In genomic region chr3:109353814-109354213, GRCm38 (mm10) we compare ENCODE assay signal across 25 mouse cellular contexts. TPM values are rescaled to one million over a fixed set of nuclear protein-coding genes. Genes with fewer than 3 reads are reported as not detected.
DNase-seq lines count a peak whose midpoint lies in the region; ATAC-seq and TF ChIP-seq lines count a peak whose summit lies in the region.
"Had no signal": no experiment of that assay in that cellular context is flagged by ENCODE, and none has a peak within 500 bp of the region (broad histone marks: within the 10 kb centered on the region; RNA-seq: fewer than 3 reads in every experiment).

No protein-coding gene starts in this region.

- no peak for DNase-seq in liver, postnatal 0 days
- DNase-seq in cerebellum, adult 2 months, result no peak
- DNase-seq in frontal cortex, postnatal 10 days (ENCODE audit: low spot score in 2 of 2), result no peak
- DNase-seq: adrenal gland, adult 2 months; adrenal gland, postnatal 14 days; cerebellum, adult 11-12 months; cerebellum, adult 9-10 months; cerebellum, postnatal 14 days; forebrain, postnatal 0 days; gastrocnemius, postnatal 10 days; heart, adult 2 months had no signal

- 0 out of 2 replicates have a peak overlapping the region, but pooled peaks have one; percentile 18 for H3K27ac ChIP-seq in liver, postnatal 0 days (ENCODE audit: low read depth)
- no peak overlapping the region for H3K27ac ChIP-seq in liver, embryonic 12.5 days
- no peak overlapping the region for H3K27ac ChIP-seq in cerebellum, adult 2 months (ENCODE audit: insufficient read depth, low read length)
- H3K27ac ChIP-seq: embryonic facial prominence, embryonic 12.5 days; embryonic facial prominence, embryonic 15.5 days; heart, embryonic 10.5 days; heart, embryonic 13.5 days; hindbrain, embryonic 10.5 days; hindbrain, embryonic 13.5 days; intestine, embryonic 15.5 days had no signal

- H3K36me3 ChIP-seq in liver, postnatal 0 days (replicated peaks; ENCODE audit: insufficient read depth, low read length), result no peaks in the 10 kb centered on the region
- H3K36me3 ChIP-seq in liver, embryonic 12.5 days, result no peaks in the 10 kb centered on the region
- H3K36me3 ChIP-seq: embryonic facial prominence, embryonic 12.5 days; embryonic facial prominence, embryonic 15.5 days; heart, embryonic 13.5 days; hindbrain, embryonic 10.5 days; hindbrain, embryonic 13.5 days; intestine, embryonic 15.5 days had no signal

- TF ChIP-seq POLR2A in cerebellum, adult 2 months (IDR thresholded peaks at IDR 0.05; ENCODE audit: borderline replicate concordance, insufficient read depth, low read length), result no peak

- H3K9ac ChIP-seq in liver, postnatal 0 days (replicated peaks), result no peak overlapping the region
- no peak overlapping the region for H3K9ac ChIP-seq in liver, embryonic 12.5 days
- H3K9ac ChIP-seq: embryonic facial prominence, embryonic 12.5 days; embryonic facial prominence, embryonic 15.5 days; forebrain, postnatal 0 days; heart, embryonic 13.5 days; hindbrain, embryonic 13.5 days; intestine, embryonic 15.5 days had no signal

- no peak for ATAC-seq in liver, postnatal 0 days
- no peak for ATAC-seq in liver, embryonic 12.5 days
- peak; percentile 14 to 18; a peak in 1 of 4 replicates for ATAC-seq in hematopoietic stem cell, adult 5-6 weeks (replicated peaks in 1 of 2; ENCODE audit: insufficient read depth in 1 of 2, low FRiP score in 2 of 2, low TSS enrichment in 1 of 2, low read depth in 1 of 2, poor library complexity in 2 of 2, severe bottlenecking in 2 of 2)
- ATAC-seq in megakaryocyte progenitor cell, adult 5-6 weeks (replicated peaks; ENCODE audit: poor library complexity), result peak; percentile 64
- ATAC-seq: CD4-positive, CD25-positive, alpha-beta regulatory T cell, adult 4 months; forebrain, embryonic 14.5 days; forebrain, postnatal 0 days; hindbrain, embryonic 16.5 days; intestine, embryonic 15.5 days had no signal

- TF ChIP-seq EP300 in liver, postnatal 0 days (IDR thresholded peaks at IDR 0.05; ENCODE audit: low read depth), result no peak

- no peaks in the 10 kb centered on the region for H3K9me3 ChIP-seq in liver, postnatal 0 days (ENCODE audit: low read length)
- H3K9me3 ChIP-seq in liver, embryonic 12.5 days (replicated peaks), result no peaks in the 10 kb centered on the region
- H3K9me3 ChIP-seq: embryonic facial prominence, embryonic 12.5 days; embryonic facial prominence, embryonic 15.5 days; heart, embryonic 10.5 days; heart, embryonic 13.5 days; hindbrain, embryonic 10.5 days; hindbrain, embryonic 13.5 days; intestine, embryonic 15.5 days had no signal

- no peak for TF ChIP-seq CTCF in liver, postnatal 0 days (IDR thresholded peaks at IDR 0.05; ENCODE audit: low read depth)
- TF ChIP-seq CTCF in cerebellum, adult 2 months (IDR thresholded peaks at IDR 0.05; ENCODE audit: borderline replicate concordance, insufficient read depth, low read depth, low read length), result no peak

- H3K4me2 ChIP-seq in liver, postnatal 0 days (ENCODE audit: low read depth, low read length), result no peak overlapping the region
- no peak overlapping the region for H3K4me2 ChIP-seq in liver, embryonic 12.5 days
- H3K4me2 ChIP-seq: embryonic facial prominence, embryonic 12.5 days; embryonic facial prominence, embryonic 15.5 days; heart, embryonic 13.5 days; hindbrain, embryonic 13.5 days; intestine, embryonic 15.5 days had no signal

- H3K4me1 ChIP-seq in liver, postnatal 0 days (ENCODE audit: insufficient read depth), result peaks cover 11% of the 10 kb centered on the region; the same call in 1 of the 2 replicates
- H3K4me1 ChIP-seq in liver, embryonic 12.5 days, result peaks cover 16% of the 10 kb centered on the region; the same call in 1 of the 2 replicates
- no peaks in the 10 kb centered on the region for H3K4me1 ChIP-seq in cerebellum, adult 2 months (ENCODE audit: control insufficient read depth, insufficient read depth, low read length)
- H3K4me1 ChIP-seq: embryonic facial prominence, embryonic 12.5 days; embryonic facial prominence, embryonic 15.5 days; hindbrain, embryonic 10.5 days; hindbrain, embryonic 13.5 days; intestine, embryonic 15.5 days had no signal

- no peaks in the 10 kb centered on the region for H3K27me3 ChIP-seq in liver, postnatal 0 days (ENCODE audit: insufficient read depth, low read length)
- no peaks in the 10 kb centered on the region for H3K27me3 ChIP-seq in liver, embryonic 12.5 days (replicated peaks)
- H3K27me3 ChIP-seq in cerebellum, adult 2 months (ENCODE audit: control insufficient read depth, insufficient read depth, low read length), result no peaks in the 10 kb centered on the region
- H3K27me3 ChIP-seq: embryonic facial prominence, embryonic 12.5 days; embryonic facial prominence, embryonic 15.5 days; heart, embryonic 13.5 days; hindbrain, embryonic 13.5 days; intestine, embryonic 15.5 days had no signal

- H3K4me3 ChIP-seq in liver, postnatal 0 days (ENCODE audit: low read depth, low read length), result no peak overlapping the region
- H3K4me3 ChIP-seq in liver, embryonic 12.5 days, result no peak overlapping the region
- H3K4me3 ChIP-seq in cerebellum, adult 2 months (replicated peaks; ENCODE audit: insufficient read depth, low read depth, low read length), result no peak overlapping the region
- H3K4me3 ChIP-seq: embryonic facial prominence, embryonic 12.5 days; embryonic facial prominence, embryonic 15.5 days; heart, adult 2 months; heart, embryonic 10.5 days; heart, embryonic 13.5 days; hindbrain, embryonic 10.5 days; hindbrain, embryonic 13.5 days; intestine, embryonic 15.5 days had no signal

- 43% methylated on average over 5 of the region's 5 CpGs for WGBS in liver, postnatal 0 days (ENCODE audit: insufficient replicate concordance)
- 39% methylated on average over 5 of the region's 5 CpGs for WGBS in liver, embryonic 12.5 days (ENCODE audit: insufficient replicate concordance)
- WGBS in cerebellum, adult 2 months, result 91% methylated on average over 5 of the region's 5 CpGs

RNA-seq across cellular contexts. Expression of gene Vav3, which starts 13.4 kb away (rescaled TPM):
- 4.0 and 4.4 TPM in 2 replicates for polyA plus RNA-seq in liver, postnatal 0 days (2015; fragmentation: Nextera tagmentation; extraction: Ambion mirVana)
- polyA plus RNA-seq in liver, embryonic 12.5 days (2016; fragmentation: Nextera tagmentation; extraction: Ambion mirVana), result 5.4 and 7.0 TPM in 2 replicates
- total RNA-seq in hematopoietic stem cell, adult 5-6 weeks (2017), result 71.3 and 132 TPM in 2 replicates
- 56.5 and 64.3 TPM in 2 replicates for total RNA-seq in megakaryocyte progenitor cell, adult 5-6 weeks (2015)
- 62.2 and 78.0 TPM in 2 replicates for total RNA-seq in megakaryocyte progenitor cell, adult 5-6 weeks (2017)
- 8.8 TPM in 2 replicates for polyA plus RNA-seq in cerebellum, adult 2 months (2012; rRNA removed)
- total RNA-seq: MEL had no signal

Comparison
In these comparisons a context has a peak if more than half of its experiments do, and no peak if none do; other contexts are left out.
1. ATAC-seq: peak in hematopoietic stem cell, adult 5-6 weeks (2 of 2) and megakaryocyte progenitor cell, adult 5-6 weeks (single experiment); none in liver, postnatal 0 days (single experiment) and liver, embryonic 12.5 days (single experiment).